Mouse (Mus musculus): ENCODE results near the gene Rorc. TPM values are rescaled to one million over a fixed set of nuclear protein-coding genes. Genes with fewer than 3 reads are reported as not detected.
A peak's percentile ranks its signal among the peaks of the same experiment; 100 is the strongest.

Gene Rorc
- total and polyA plus RNA-seq, 2 experiments from 2014 or later: 0.25 to 0.60 TPM

GRCm38 (mm10) chr3:94436420-94436819 is 63.8 kb downstream of the Rorc start:
- 83% methylated on average over 9 of the region's 9 CpGs for WGBS
- DNase-seq (ENCODE audit: low spot score): no peak
- TF ChIP-seq CTCF (IDR thresholded peaks at IDR 0.05): no peak
- H3K9ac ChIP-seq (replicated peaks; ENCODE audit: low read length, poor library complexity, severe bottlenecking): no peak overlapping the region
- H3K27me3 ChIP-seq (ENCODE audit: insufficient read depth, low read length): no peaks in the 10 kb centered on the region
- H3K36me3 ChIP-seq (ENCODE audit: insufficient read depth, low read length): no peaks in the 10 kb centered on the region
- H3K4me3 ChIP-seq (ENCODE audit: low read depth, low read length): no peak overlapping the region
- no peak overlapping the region for H3K27ac ChIP-seq (ENCODE audit: low read depth, low read length)
- no peak overlapping the region for H3K4me2 ChIP-seq (ENCODE audit: low read depth, low read length, poor library complexity, severe bottlenecking)
- H3K4me1 ChIP-seq (ENCODE audit: insufficient read depth, low read length): no peaks in the 10 kb centered on the region
- no peaks in the 10 kb centered on the region for H3K9me3 ChIP-seq (ENCODE audit: low read length)
- ATAC-seq (ENCODE audit: low FRiP score): no peak

DNA sequence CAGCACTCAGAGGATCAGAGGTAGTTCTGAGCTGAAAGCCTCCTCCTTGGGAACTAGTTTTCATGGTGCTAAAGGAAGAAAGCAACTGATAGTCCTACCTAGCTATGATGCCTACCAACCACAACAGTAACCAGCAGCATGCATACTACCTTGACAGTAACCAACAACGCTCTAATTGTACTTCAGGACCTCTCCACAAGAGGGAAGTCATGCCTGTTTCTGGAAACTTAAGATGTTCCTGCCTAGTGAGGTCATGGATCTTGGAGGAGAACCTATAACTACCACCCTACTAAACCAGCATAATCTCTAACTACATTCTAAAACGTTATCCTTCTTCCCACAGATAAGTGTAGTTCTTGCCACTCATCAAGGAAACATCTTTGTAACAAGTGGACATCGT is 68.6 kb downstream of the Rorc start:
- WGBS: 43% methylated on average over 3 of the region's 3 CpGs
- no peak overlapping the region for H3K4me2 ChIP-seq (ENCODE audit: low read depth, low read length, poor library complexity, severe bottlenecking)
- no peaks in the 10 kb centered on the region for H3K27me3 ChIP-seq (ENCODE audit: insufficient read depth, low read length)
- H3K27ac ChIP-seq (ENCODE audit: low read depth, low read length): no peak overlapping the region
- peak; percentile 43 for DNase-seq (ENCODE audit: low spot score)
- peaks cover 11% of the 10 kb centered on the region; the same call in 1 of the 2 replicates for H3K36me3 ChIP-seq (ENCODE audit: insufficient read depth, low read length)
- no peak for ATAC-seq (ENCODE audit: low FRiP score)
- peak; percentile 67 for TF ChIP-seq CTCF (IDR thresholded peaks at IDR 0.05)
- no peaks in the 10 kb centered on the region for H3K9me3 ChIP-seq (ENCODE audit: low read length)
- no peaks in the 10 kb centered on the region for H3K4me1 ChIP-seq (ENCODE audit: insufficient read depth, low read length)
- H3K9ac ChIP-seq (replicated peaks; ENCODE audit: low read length, poor library complexity, severe bottlenecking): no peak overlapping the region
- no peak overlapping the region for H3K4me3 ChIP-seq (ENCODE audit: low read depth, low read length)

DNA sequence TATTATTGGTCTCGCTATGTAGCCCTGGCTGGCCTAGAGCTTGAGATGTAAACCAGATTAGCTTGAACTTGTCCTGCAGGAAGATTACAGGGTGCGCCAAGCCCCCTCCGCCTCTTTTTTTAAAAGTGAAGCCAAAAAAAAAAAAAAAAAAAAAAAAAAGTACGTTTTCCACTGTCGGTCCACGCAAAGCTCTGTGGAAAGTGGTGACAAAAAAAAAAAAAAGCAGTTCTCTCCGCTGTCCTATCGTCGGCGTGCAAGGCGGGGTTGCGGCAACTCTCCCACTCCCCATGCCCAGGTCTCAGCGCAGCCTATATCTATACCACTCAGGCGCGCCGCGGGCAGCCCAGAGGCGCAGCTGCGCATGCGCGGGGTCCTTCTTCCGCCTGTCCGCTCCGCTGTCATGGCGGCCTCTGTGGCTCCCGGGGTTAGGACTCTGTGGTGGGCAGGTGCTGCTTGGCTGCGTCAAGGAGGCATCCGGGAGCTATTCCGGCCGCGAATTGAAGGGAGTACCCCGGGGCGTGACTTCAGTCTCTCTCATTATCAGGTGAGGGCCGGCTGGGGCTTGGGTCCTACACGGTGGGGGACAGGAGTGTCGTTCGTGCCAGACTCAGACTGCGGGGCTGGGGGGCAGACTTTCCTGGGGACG is 70.5 kb downstream of the Rorc start, which contains the start of gene Mrpl9:
TSS of gene Mrpl9 (plus strand) at position 368 of the 646 bp plus-strand sequence.
- peak within 1 kb of the TSS; percentile 91 for H3K4me2 ChIP-seq (ENCODE audit: low read depth, low read length, poor library complexity, severe bottlenecking)
- H3K9ac ChIP-seq (replicated peaks; ENCODE audit: low read length, poor library complexity, severe bottlenecking): peak within 1 kb of the TSS; percentile 66
- peak; percentile 4; the same call in 1 of the 2 replicates for TF ChIP-seq CTCF (IDR thresholded peaks at IDR 0.05)
- under 1% methylated on average over 39 of the region's 39 CpGs for WGBS
- H3K27me3 ChIP-seq (ENCODE audit: insufficient read depth, low read length): no peaks in the 10 kb centered on the region
- peak within 1 kb of the TSS; percentile 52; the same call in 1 of the 2 replicates for H3K27ac ChIP-seq (ENCODE audit: low read depth, low read length)
- no peaks in the 10 kb centered on the region for H3K9me3 ChIP-seq (ENCODE audit: low read length)
- peaks cover 23% of the 10 kb centered on the region for H3K36me3 ChIP-seq (ENCODE audit: insufficient read depth, low read length)
- ATAC-seq (ENCODE audit: low FRiP score): peak; percentile 97
- no peaks in the 10 kb centered on the region for H3K4me1 ChIP-seq (ENCODE audit: insufficient read depth, low read length)
- DNase-seq (ENCODE audit: low spot score): peak; percentile 98
- peak within 1 kb of the TSS; percentile 63 for H3K4me3 ChIP-seq (ENCODE audit: low read depth, low read length)

GRCm38 (mm10) chr3:94443597-94443964 is 71.0 kb downstream of the Rorc start, which contains the start of gene Oaz3:
TSS of gene Oaz3 (minus strand) at chr3:94443915.
- no peak for TF ChIP-seq CTCF (IDR thresholded peaks at IDR 0.05)
- peak; percentile 55 for ATAC-seq (ENCODE audit: low FRiP score)
- peak within 1 kb of the TSS; percentile 66 for H3K9ac ChIP-seq (replicated peaks; ENCODE audit: low read length, poor library complexity, severe bottlenecking)
- no peak for DNase-seq (ENCODE audit: low spot score)
- H3K9me3 ChIP-seq (ENCODE audit: low read length): no peaks in the 10 kb centered on the region
- WGBS: under 1% methylated on average over 24 of the region's 24 CpGs
- H3K27me3 ChIP-seq (ENCODE audit: insufficient read depth, low read length): no peaks in the 10 kb centered on the region
- peak within 1 kb of the TSS; percentile 91 for H3K4me2 ChIP-seq (ENCODE audit: low read depth, low read length, poor library complexity, severe bottlenecking)
- H3K4me1 ChIP-seq (ENCODE audit: insufficient read depth, low read length): no peaks in the 10 kb centered on the region
- peaks cover 27% of the 10 kb centered on the region for H3K36me3 ChIP-seq (ENCODE audit: insufficient read depth, low read length)
- peak within 1 kb of the TSS; percentile 63 for H3K4me3 ChIP-seq (ENCODE audit: low read depth, low read length)
- H3K27ac ChIP-seq (ENCODE audit: low read depth, low read length): peak within 1 kb of the TSS; percentile 52; the same call in 1 of the 2 replicates

Other genes starting within 250 kb of the Rorc start
- not detected in 2 replicates for gene Gm10696, start 194.6 kb upstream of the Rorc start, total RNA-seq (2014; rRNA removed)
- gene Gm10696, start 194.6 kb upstream of the Rorc start, polyA plus RNA-seq (2015; fragmentation: Nextera tagmentation; extraction: Ambion mirVana): not detected in 2 replicates
- not detected in 2 replicates for gene Gm5286, start 176.1 kb upstream of the Rorc start, total RNA-seq (2014; rRNA removed)
- gene Gm5286, start 176.1 kb upstream of the Rorc start, polyA plus RNA-seq (2015; fragmentation: Nextera tagmentation; extraction: Ambion mirVana): not detected in 2 replicates
- not detected in 2 replicates for gene Gm4778, start 108.8 kb upstream of the Rorc start, total RNA-seq (2014; rRNA removed)
- gene Gm4778, start 108.8 kb upstream of the Rorc start, polyA plus RNA-seq (2015; fragmentation: Nextera tagmentation; extraction: Ambion mirVana): not detected in 2 replicates
- gene Them4, start 62.7 kb upstream of the Rorc start, total RNA-seq (2014; rRNA removed): 28.7 and 32.7 TPM in 2 replicates
- gene Them4, start 62.7 kb upstream of the Rorc start, polyA plus RNA-seq (2015; fragmentation: Nextera tagmentation; extraction: Ambion mirVana): 72.9 and 73.0 TPM in 2 replicates
- 0.16 TPM in 1 of 2 replicates, not detected in the other for gene Them5, start 30.7 kb upstream of the Rorc start, total RNA-seq (2014; rRNA removed)
- gene Them5, start 30.7 kb upstream of the Rorc start, polyA plus RNA-seq (2015; fragmentation: Nextera tagmentation; extraction: Ambion mirVana): not detected in 2 replicates
- gene C2cd4d, start 10.4 kb upstream of the Rorc start, total RNA-seq (2014; rRNA removed): 1.7 and 2.8 TPM in 2 replicates
- 1.7 and 2.2 TPM in 2 replicates for gene C2cd4d, start 10.4 kb upstream of the Rorc start, polyA plus RNA-seq (2015; fragmentation: Nextera tagmentation; extraction: Ambion mirVana)
- gene Lingo4, start 25.7 kb downstream of the Rorc start, total RNA-seq (2014; rRNA removed): 1.6 and 1.8 TPM in 2 replicates
- gene Lingo4, start 25.7 kb downstream of the Rorc start, polyA plus RNA-seq (2015; fragmentation: Nextera tagmentation; extraction: Ambion mirVana): 1.5 TPM in 2 replicates
- 12.0 and 18.5 TPM in 2 replicates for gene Tdrkh, start 40.5 kb downstream of the Rorc start, total RNA-seq (2014; rRNA removed)
- 39.5 and 40.3 TPM in 2 replicates for gene Tdrkh, start 40.5 kb downstream of the Rorc start, polyA plus RNA-seq (2015; fragmentation: Nextera tagmentation; extraction: Ambion mirVana)
- 52.5 and 56.8 TPM in 2 replicates for gene Mrpl9, start 70.5 kb downstream of the Rorc start, total RNA-seq (2014; rRNA removed)
- gene Mrpl9, start 70.5 kb downstream of the Rorc start, polyA plus RNA-seq (2015; fragmentation: Nextera tagmentation; extraction: Ambion mirVana): 56.1 and 58.7 TPM in 2 replicates
- gene Oaz3, start 71.1 kb downstream of the Rorc start, total RNA-seq (2014; rRNA removed): not detected in 2 replicates
- 0.68 and 1.1 TPM in 2 replicates for gene Oaz3, start 71.1 kb downstream of the Rorc start, polyA plus RNA-seq (2015; fragmentation: Nextera tagmentation; extraction: Ambion mirVana)
- 203 and 205 TPM in 2 replicates for gene Celf3, start 105.5 kb downstream of the Rorc start, total RNA-seq (2014; rRNA removed)
- 187 and 219 TPM in 2 replicates for gene Celf3, start 105.5 kb downstream of the Rorc start, polyA plus RNA-seq (2015; fragmentation: Nextera tagmentation; extraction: Ambion mirVana)
- gene Riiad1, start 107.5 kb downstream of the Rorc start, total RNA-seq (2014; rRNA removed): 6.6 and 6.7 TPM in 2 replicates
- 19.4 and 23.3 TPM in 2 replicates for gene Riiad1, start 107.5 kb downstream of the Rorc start, polyA plus RNA-seq (2015; fragmentation: Nextera tagmentation; extraction: Ambion mirVana)
- gene Snx27, start 209.9 kb downstream of the Rorc start, total RNA-seq (2014; rRNA removed): 67.9 and 87.7 TPM in 2 replicates
- 81.7 and 84.4 TPM in 2 replicates for gene Snx27, start 209.9 kb downstream of the Rorc start, polyA plus RNA-seq (2015; fragmentation: Nextera tagmentation; extraction: Ambion mirVana)

Measured in midbrain, postnatal 0 days (tissue).